In the genomic region with DNA sequence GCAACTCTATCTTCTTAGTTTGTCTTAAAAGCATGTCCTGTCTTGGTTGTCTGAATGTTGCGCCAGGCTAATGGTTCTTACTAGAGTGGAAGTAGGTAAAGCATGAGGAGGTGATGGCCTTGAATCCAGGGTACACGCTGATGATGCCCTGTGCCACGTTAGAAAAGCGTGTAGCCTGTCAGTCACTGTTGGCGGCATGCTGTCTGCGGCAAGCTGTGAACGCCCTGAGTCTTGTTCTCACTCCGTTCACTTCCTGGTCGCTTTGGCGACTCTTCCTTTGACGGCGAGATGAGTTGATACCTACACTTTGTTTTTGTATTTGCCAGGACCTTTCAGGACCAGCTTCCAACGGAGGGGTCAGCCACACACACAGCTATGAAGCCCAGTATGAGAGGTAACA, we compare ENCODE assay signal across 31 mouse cellular contexts. TPM values are rescaled to one million over a fixed set of nuclear protein-coding genes. Genes with fewer than 3 reads are reported as not detected.
A peak's percentile ranks its signal among the peaks of the same experiment; 100 is the strongest.
DNase-seq lines count a peak whose midpoint lies in the region; ATAC-seq lines count a peak whose summit lies in the region.
"Had no signal": no experiment of that assay in that cellular context is flagged by ENCODE, and none has a peak within 500 bp of the region (broad histone marks: within the 10 kb centered on the region; RNA-seq: fewer than 3 reads in every experiment).

No protein-coding gene starts in this region.

- no peak overlapping the region for H3K27ac ChIP-seq in heart, embryonic 12.5 days (ENCODE audit: poor library complexity, severe bottlenecking)
- H3K27ac ChIP-seq: embryonic facial prominence, embryonic 13.5 days; embryonic facial prominence, embryonic 15.5 days; forebrain, embryonic 10.5 days; forebrain, embryonic 12.5 days had no signal

- peak overlapping the region; percentile 6 for H3K4me3 ChIP-seq in megakaryocyte, embryonic 14.5 days (replicated peaks)
- H3K4me3 ChIP-seq in heart, embryonic 12.5 days: no peak overlapping the region
- H3K4me3 ChIP-seq: embryonic facial prominence, embryonic 13.5 days; embryonic facial prominence, embryonic 15.5 days; erythroblast, embryonic 14.5 days; forebrain, embryonic 10.5 days; forebrain, embryonic 12.5 days had no signal

- peaks cover 50% of the 10 kb centered on the region for H3K4me1 ChIP-seq in megakaryocyte, embryonic 14.5 days
- H3K4me1 ChIP-seq in heart, embryonic 12.5 days (replicated peaks): peaks cover 27% of the 10 kb centered on the region

- H3K9me3 ChIP-seq in megakaryocyte, embryonic 14.5 days: no peaks in the 10 kb centered on the region
- H3K9me3 ChIP-seq in heart, embryonic 12.5 days (replicated peaks): no peaks in the 10 kb centered on the region
- H3K9me3 ChIP-seq: embryonic facial prominence, embryonic 13.5 days; embryonic facial prominence, embryonic 15.5 days; forebrain, embryonic 10.5 days; forebrain, embryonic 12.5 days; G1E had no signal

- no peak for ATAC-seq in megakaryocyte, adult 5-6 weeks (ENCODE audit: poor library complexity, severe bottlenecking)
- ATAC-seq in heart, embryonic 12.5 days (ENCODE audit: insufficient number of reproducible peaks, low FRiP score): no peak
- ATAC-seq: CD4-positive, CD25-positive, alpha-beta regulatory T cell, adult 4 months; forebrain, embryonic 14.5 days; forebrain, embryonic 16.5 days; Patski had no signal

- H3K36me3 ChIP-seq in megakaryocyte, embryonic 14.5 days (replicated peaks; ENCODE audit: low read length): peaks cover 72% of the 10 kb centered on the region
- H3K36me3 ChIP-seq in heart, embryonic 12.5 days: peaks cover 70% of the 10 kb centered on the region

- H3K4me2 ChIP-seq in heart, embryonic 12.5 days: no peak overlapping the region
- H3K4me2 ChIP-seq: embryonic facial prominence, embryonic 13.5 days; embryonic facial prominence, embryonic 15.5 days; forebrain, embryonic 12.5 days had no signal

- no peak overlapping the region for H3K9ac ChIP-seq in heart, embryonic 12.5 days
- H3K9ac ChIP-seq: embryonic facial prominence, embryonic 13.5 days; embryonic facial prominence, embryonic 15.5 days; forebrain, embryonic 12.5 days had no signal

- H3K27me3 ChIP-seq in megakaryocyte, embryonic 14.5 days (replicated peaks): no peaks in the 10 kb centered on the region
- H3K27me3 ChIP-seq in heart, embryonic 12.5 days (replicated peaks): no peaks in the 10 kb centered on the region
- H3K27me3 ChIP-seq: CH12.LX; embryonic facial prominence, embryonic 13.5 days; embryonic facial prominence, embryonic 15.5 days; forebrain, embryonic 12.5 days; Patski had no signal

- peak; percentile 57 for DNase-seq in ES-CJ7 (ENCODE audit: low read depth, low spot score)
- peak; percentile 66 for DNase-seq in ZHBTc4 (ENCODE audit: low read depth, low spot score)
- DNase-seq: adrenal gland, adult 2 months; adrenal gland, postnatal 10 days; adrenal gland, postnatal 25 days; B cell, adult 2 months; cerebellum, adult 11 months; cerebellum, adult 18-20 months; cerebellum, adult 8-10 months; cerebellum, adult 9-11 months; cerebellum, postnatal 14 days; cerebellum, postnatal 36 days; embryo, embryonic 11 days had no signal

- WGBS in heart, embryonic 12.5 days: 87% methylated on average over 13 of the region's 13 CpGs

RNA-seq across cellular contexts. Expression of a gene that starts 20.0 kb away (rescaled TPM):
- 24.5 and 89.4 TPM in 2 replicates for polyA plus RNA-seq in megakaryocyte, embryonic 14.5 days (2012; ENCODE audit: insufficient read depth, low replicate concordance)
- 30.6 and 45.3 TPM in 2 replicates for total RNA-seq in megakaryocyte, adult 5-6 weeks (2015)
- 19.1 and 24.0 TPM in 2 replicates for total RNA-seq in megakaryocyte, adult 5-6 weeks (2017)
- 53.2 and 57.5 TPM in 2 replicates for polyA plus RNA-seq in heart, embryonic 12.5 days (2016; fragmentation: Nextera tagmentation; extraction: Ambion mirVana)

RNA-seq across cellular contexts. Expression of a gene that starts 27.9 kb away (rescaled TPM):
- 48.3 and 136 TPM in 2 replicates for polyA plus RNA-seq in megakaryocyte, embryonic 14.5 days (2012; ENCODE audit: insufficient read depth, low replicate concordance)
- 93.8 and 97.0 TPM in 2 replicates for total RNA-seq in megakaryocyte, adult 5-6 weeks (2015)
- 87.1 and 107 TPM in 2 replicates for total RNA-seq in megakaryocyte, adult 5-6 weeks (2017)
- 33.6 and 36.4 TPM in 2 replicates for polyA plus RNA-seq in heart, embryonic 12.5 days (2016; fragmentation: Nextera tagmentation; extraction: Ambion mirVana)

RNA-seq across cellular contexts. Expression of a gene that starts 28.8 kb away (rescaled TPM):
- polyA plus RNA-seq in megakaryocyte, embryonic 14.5 days (2012; ENCODE audit: insufficient read depth, low replicate concordance): 99.9 and 118 TPM in 2 replicates
- 169 and 170 TPM in 2 replicates for total RNA-seq in megakaryocyte, adult 5-6 weeks (2015)
- total RNA-seq in megakaryocyte, adult 5-6 weeks (2017): 204 and 225 TPM in 2 replicates
- polyA plus RNA-seq in heart, embryonic 12.5 days (2016; fragmentation: Nextera tagmentation; extraction: Ambion mirVana): 45.2 and 45.6 TPM in 2 replicates

RNA-seq across cellular contexts. Expression of a gene that starts 50.2 kb away (rescaled TPM):
- 0.20 TPM in 1 of 2 replicates, not detected in the other for polyA plus RNA-seq in megakaryocyte, embryonic 14.5 days (2012; ENCODE audit: insufficient read depth, low replicate concordance)
- total RNA-seq in megakaryocyte, adult 5-6 weeks (2015): 0.16 and 0.30 TPM in 2 replicates
- total RNA-seq in megakaryocyte, adult 5-6 weeks (2017): 0.24 and 0.84 TPM in 2 replicates
- polyA plus RNA-seq in heart, embryonic 12.5 days (2016; fragmentation: Nextera tagmentation; extraction: Ambion mirVana): not detected in 2 replicates
- total RNA-seq: adrenal gland, adult 2 months; adrenal gland, postnatal 10 days; adrenal gland, postnatal 25 days; adrenal gland, postnatal 4 days; CH12.LX; common myeloid progenitor, adult 5-6 weeks; G1E had no signal
- polyA plus RNA-seq: adrenal gland, adult 2 months; brain, embryonic 14.5 days; CD4-positive, CD25-positive, alpha-beta regulatory T cell, adult 4 months; embryonic facial prominence, embryonic 11.5 days; embryonic facial prominence, embryonic 15.5 days; forebrain, embryonic 10.5 days; forebrain, embryonic 12.5 days; forebrain, embryonic 14.5 days; forebrain, embryonic 16.5 days; G1E had no signal

RNA-seq across cellular contexts. Expression of a gene that starts 55.3 kb away (rescaled TPM):
- polyA plus RNA-seq in megakaryocyte, embryonic 14.5 days (2012; ENCODE audit: insufficient read depth, low replicate concordance): not detected in 2 replicates
- not detected in 2 replicates for total RNA-seq in megakaryocyte, adult 5-6 weeks (2015)
- not detected in 2 replicates for total RNA-seq in megakaryocyte, adult 5-6 weeks (2017)
- 0.06 TPM in 1 of 2 replicates, not detected in the other for polyA plus RNA-seq in heart, embryonic 12.5 days (2016; fragmentation: Nextera tagmentation; extraction: Ambion mirVana)
- total RNA-seq: adrenal gland, adult 2 months; common myeloid progenitor, adult 5-6 weeks had no signal
- polyA plus RNA-seq: adrenal gland, adult 2 months; CD4-positive, CD25-positive, alpha-beta regulatory T cell, adult 4 months; erythroblast, embryonic 14.5 days; G1E; Patski had no signal
